Mouse (Mus musculus): ENCODE data around the gene Hoxa3.

Hoxa3 gene

DNA sequence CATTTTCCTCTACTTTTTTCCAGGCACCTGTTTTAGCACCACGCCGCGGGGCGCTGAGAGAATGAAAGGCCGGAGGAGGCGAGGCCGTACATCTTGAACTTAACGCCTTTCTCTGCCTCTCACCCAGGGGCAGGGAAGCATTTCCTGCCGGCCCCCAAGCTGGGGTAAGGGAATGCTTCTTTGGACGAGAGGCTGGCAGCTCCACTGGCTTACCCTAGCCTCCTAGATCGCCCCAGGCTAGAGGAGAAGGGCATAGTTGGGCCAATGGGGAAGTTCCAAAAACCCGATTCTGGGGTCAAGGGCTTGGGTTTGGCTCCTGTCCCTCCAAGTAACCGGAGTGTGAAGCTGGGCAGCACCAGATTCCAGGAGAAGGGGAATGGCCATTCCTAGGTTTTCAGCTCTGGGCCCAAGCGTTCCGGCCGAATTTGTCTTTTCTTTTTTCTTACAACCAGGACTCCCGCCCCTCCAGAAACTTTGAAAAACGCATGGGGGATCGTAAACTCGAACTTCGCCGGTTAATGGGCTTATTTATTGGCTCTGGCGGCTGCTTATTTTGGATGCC is 19.9 kb upstream of the Hoxa3 start:
- no peak for DNase-seq (ENCODE audit: extremely low spot score, low read depth, low spot score)

DNA sequence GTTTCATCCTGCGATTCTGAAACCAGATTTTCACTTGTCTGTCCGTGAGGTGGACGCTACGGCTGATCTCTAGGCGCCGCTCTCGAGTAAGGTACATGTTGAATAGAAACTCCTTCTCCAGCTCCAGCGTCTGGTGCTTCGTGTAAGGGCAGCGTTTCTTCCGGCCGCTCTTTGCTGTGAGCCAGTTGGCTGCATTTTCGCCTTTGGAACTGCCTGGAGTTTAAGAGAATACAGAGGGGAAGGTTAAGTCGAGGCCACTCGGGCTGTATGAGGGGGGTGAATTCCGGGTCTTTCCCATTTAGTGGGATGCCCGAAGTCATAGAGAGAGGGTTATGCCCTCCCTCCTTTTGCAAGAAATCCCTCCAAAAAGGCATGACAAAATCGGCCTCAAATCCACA is 19.4 kb upstream of the Hoxa3 start:
- no peak for DNase-seq (ENCODE audit: extremely low spot score, low read depth, low spot score)

DNA sequence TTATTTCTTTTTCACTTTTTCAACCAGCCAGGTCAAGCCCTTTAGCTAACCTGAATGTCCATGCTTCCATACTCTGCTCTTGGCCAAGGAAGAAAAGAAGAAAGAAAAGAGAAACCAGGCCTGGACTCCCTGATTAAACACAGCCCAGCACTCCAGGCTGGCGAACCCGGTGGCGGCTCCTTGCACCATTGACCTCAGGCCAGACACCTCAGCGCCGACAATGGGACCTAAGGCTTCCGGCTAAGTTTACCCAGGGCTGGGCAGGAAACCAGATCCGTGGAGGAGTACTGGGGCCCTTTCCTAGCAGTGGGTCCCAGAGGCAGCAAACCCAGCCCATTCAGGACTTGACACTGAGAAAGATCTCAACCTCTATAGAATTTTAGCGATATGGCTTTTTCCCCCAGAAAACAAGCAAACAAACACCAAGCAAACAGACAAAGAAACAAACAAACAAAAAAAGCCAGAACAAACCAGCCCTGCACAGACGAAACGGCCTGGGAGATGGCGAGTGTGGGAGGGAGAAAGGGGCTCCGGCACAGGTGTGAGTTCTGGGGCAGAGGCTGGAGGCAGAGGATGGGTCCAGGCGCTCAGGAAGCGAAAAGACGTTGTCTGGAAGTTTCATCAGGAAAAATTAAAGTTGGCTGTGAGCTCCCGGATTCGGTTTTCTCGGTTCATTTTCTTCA is 18.9 kb upstream of the Hoxa3 start:
- no peak for DNase-seq (ENCODE audit: extremely low spot score, low read depth, low spot score)

DNA sequence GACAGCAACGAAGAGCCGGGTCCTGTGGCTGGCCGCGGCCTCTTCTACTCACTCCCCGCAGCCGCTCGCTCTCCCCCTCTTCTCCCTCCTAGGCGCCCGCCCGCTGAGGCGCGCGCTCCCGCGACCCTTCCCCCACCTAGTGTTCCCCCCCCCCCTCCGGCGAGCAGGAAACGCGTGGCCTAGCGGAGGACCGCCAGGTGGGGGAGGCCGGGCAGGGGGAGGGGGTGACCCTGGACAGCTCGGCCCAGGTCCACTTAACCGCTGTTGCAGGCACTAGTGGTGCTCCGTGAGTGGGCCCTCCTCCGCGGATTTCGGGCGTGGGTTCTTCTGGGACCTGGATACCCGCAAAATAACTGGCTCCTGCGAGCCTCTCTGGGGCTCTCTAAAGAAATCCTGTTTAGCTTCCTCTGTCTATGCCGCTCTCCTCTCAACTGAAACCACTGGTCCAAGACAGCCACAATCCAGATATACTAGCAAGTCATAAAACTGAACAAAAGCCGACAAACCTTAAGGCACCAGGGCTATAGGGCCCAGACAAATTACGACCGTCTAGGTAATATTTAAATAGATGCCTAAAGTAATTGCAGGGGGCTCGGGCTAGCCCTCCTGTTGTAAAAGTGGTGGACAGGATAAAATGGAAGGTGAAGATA is 17.5 kb upstream of the Hoxa3 start, which contains the start of gene Hoxa9:
TSS of gene Hoxa9 (minus strand) at position 574 of the 650 bp plus-strand sequence.
- no peak for DNase-seq (ENCODE audit: extremely low spot score, low read depth, low spot score)

DNA sequence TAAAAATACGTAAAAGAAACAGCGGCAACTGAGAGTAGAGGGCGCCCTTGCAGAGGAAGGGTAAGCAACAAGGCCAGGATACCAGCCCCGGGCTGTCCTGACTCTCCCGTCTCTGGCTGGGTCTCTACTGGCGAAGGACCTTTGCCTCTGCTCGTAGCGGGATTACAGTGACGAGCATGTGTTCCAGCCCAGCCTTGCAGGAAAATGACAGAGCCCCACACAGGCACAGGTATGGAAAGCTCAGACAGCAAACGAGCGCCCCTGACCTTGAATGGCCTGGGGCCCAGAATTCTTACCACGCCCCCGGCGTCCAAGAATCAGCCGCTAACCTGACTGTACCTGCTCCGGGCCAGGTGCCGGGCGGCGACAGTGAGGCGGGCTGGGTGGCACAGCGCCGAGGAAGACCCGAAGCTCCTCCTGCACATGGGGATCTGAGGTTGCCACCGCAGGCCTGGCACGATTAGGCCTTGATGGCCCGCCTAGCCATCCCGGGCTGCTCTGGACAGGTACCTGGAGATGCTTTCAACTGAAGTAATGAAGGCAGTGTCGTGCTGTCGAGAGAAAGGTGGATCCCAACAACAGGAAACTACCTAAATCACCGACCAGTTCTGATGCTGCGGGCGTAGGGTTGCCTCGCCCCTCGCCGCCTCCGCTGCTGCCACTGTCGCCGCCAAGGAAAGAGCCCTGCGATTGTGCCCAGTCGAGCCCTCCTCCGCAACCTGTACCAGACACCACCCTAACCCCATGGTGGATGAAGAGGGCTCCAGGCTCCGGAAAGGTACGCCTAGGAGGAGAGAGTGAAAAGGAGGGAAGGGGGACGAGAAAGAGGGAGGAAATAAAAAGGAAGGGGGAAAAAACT is 16.7 kb upstream of the Hoxa3 start:
- no peak for DNase-seq (ENCODE audit: extremely low spot score, low read depth, low spot score)

DNA sequence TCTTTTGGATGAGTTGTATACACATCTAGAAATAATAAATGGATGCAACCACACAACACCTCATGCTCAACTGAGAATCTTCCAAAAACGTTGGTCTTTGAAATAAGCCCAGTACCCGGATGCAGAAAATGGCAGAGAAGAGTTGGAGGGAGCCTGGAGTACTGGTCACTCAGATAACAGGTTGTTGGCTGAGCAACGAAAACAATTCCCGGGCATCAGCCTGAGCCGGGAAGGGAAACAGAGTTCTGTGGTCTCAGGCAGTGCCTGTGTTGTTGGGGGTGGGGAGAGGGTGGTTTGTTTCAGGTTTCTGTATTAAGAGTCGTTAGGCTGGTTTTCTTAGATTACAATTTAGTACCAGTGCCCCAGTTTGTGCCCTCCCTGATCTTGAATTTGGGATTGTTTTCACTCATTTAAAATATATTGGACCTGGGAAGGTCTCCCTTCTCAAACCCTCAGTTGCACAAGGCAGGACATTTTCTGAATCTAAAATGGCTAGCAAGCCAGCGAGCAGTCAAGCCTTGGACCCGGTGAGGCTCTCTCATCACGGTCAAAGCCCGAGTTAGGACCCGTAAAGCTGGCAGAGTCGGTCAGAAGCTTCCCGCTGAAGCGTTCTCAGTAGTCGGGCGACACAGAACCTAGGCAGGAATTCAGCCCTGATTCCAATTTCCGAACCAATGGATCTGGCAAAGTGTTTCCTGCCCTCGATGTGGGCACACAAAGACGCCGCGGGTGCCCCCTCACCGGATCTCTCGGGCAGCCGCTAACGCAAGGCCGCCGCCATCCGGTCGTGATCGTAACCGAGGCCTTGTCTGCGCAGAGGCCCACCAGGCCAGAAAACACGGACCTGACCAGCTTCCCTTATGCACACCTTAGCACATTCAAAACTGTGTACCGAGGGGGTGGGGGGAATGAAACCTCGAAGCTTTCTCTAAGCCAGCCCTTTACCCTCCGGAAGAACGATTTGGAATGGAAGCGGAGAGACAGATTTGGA is 15.6 kb upstream of the Hoxa3 start:
- no peak for DNase-seq (ENCODE audit: extremely low spot score, low read depth, low spot score)

DNA sequence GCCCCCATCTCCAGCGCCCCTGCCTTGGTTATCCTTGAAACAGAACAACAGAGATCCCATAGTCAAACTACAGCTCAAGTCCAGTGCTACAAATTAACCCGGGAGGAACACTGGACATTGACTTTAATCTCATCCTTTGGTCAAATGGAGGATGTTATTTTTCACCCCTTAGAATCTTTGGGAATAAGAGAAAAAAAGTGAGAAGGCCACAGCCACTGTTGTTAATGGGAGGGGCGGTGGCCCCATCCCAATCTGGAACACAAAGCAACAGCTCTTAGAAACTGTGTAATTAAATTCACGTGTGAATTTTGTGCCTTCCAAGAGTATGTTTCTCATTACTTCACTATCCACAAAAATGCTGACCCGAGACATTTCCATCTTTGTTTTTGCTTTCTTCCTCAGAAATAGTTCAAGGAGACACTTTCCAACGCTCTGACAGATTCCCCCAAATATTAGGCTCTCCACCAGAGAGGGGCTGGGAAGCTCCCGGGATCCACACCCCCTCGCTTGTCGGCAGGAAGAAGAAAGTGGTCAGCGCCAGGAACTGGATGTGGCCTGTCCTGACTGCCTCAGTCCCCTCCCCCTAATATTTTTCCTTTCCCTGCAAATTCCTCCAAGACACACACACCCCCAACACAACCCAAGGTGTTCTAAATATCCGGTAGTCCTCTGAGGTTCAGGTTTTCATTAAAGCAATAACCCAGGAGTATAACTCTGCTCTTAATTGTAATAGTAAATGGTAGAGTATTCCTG is 14.5 kb upstream of the Hoxa3 start:
- no peak for DNase-seq (ENCODE audit: extremely low spot score, low read depth, low spot score)

DNA sequence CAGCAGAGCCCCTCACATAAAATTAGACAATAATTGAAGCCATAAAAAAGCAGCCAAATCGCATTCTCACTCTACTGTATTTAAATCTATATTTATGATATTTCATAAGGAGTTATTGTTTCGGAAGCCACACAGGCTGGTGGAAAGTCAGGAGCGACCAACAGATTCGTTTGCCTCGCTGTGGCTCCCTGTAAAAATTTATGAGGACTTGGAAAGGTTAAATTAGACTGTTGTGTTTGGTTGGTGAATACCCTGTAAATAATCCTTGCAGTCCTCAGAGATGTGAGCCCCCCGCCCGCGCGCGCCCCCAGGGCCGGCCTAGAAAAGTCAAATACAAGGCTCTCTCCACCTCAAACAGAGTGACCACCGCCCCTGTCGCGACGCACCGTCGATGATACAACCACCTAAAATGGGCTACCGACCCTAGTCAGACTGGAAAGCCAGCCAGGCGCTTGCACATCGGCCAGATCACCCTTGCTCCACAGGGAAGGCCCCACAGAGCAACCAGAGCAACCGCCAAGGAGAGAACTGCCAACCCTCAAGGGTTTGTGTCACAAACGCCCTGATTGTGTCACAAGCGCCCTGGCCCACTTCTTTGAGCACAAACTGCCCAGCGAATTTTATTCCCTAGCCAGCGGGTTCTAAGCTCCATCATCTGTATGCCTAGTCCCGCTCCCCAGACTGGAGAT is 13.6 kb upstream of the Hoxa3 start:
- DNase-seq (ENCODE audit: extremely low spot score, low read depth, low spot score), result no peak

DNA sequence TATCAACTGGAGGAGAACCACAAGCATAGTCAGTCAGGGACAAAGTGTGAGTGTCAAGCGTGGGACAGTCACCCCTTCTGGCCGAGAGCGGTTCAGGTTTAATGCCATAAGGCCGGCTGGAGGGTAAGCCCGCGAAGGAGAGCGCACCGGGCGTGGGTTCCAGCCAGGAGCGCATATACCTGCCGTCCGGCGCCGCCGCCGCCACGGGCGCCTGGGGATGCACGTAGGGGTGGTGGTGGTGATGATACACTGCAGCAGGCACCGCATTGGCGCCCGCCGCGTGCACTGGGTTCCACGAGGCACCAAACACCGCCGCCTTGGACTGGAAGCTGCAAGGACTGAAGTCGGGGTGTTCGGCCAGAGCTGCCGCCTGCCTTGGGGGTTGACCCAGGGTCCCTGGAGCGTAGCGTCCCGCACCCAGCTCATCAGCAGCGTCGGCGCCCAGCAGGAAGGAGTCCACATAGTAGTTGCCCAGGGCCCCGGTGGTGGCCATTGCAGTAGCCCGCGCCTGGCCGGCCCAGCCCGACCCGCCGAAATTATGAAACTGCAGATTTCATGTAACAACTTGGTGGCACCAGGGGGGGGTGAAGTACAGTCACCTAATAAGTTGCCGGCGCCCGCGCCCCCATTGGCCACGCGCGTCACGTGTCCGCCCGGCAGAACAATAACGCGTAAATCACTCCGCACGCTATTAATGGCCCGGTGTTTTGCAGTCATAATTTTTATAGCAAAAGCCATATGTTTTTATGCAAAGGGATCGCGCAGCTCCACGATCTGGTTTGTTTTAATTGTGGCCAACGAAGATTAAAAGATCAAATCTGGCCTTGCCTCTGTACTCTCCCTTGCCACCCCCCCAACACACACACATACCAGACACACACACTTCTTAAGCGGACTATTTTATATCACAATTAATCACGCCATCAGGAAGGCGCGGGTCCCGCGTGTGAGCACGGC is 12.8 kb upstream of the Hoxa3 start:
- no peak for DNase-seq (ENCODE audit: extremely low spot score, low read depth, low spot score)

DNA sequence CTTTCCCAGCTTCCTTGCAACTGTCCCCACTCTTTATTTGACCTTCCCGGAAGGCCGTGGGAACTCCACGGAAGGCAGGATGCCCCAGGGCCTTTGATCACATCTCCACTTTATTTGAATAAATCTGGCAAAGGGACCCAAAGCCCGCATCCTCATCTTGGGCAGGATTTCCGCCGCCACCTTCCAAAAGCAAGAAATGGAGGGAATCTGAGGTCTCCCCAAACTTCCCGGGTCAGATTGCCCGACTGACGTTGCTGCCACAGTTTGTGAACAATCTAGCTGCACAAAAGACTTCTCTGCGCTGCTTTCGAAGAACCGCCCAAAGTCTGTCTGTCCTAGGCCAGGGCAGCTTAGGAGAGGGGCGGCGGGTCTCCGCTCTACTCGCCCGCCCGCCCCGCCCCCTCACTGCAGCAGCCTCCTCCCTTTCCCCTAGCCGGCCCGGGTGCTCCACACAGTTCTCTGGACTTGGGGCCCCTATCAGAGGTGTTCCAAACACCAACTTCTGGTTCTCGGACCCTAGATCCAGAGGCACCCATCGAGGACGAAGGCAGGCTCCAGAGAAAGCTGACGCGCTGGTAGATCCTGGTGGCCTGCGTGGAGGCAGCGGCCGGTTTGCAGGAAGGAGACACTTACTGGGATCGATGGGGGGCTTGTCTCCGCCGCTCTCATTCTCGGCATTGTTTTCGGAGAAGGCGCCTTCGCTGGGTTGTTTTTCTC is 11.9 kb upstream of the Hoxa3 start:
- no peak for DNase-seq (ENCODE audit: extremely low spot score, low read depth, low spot score)

DNA sequence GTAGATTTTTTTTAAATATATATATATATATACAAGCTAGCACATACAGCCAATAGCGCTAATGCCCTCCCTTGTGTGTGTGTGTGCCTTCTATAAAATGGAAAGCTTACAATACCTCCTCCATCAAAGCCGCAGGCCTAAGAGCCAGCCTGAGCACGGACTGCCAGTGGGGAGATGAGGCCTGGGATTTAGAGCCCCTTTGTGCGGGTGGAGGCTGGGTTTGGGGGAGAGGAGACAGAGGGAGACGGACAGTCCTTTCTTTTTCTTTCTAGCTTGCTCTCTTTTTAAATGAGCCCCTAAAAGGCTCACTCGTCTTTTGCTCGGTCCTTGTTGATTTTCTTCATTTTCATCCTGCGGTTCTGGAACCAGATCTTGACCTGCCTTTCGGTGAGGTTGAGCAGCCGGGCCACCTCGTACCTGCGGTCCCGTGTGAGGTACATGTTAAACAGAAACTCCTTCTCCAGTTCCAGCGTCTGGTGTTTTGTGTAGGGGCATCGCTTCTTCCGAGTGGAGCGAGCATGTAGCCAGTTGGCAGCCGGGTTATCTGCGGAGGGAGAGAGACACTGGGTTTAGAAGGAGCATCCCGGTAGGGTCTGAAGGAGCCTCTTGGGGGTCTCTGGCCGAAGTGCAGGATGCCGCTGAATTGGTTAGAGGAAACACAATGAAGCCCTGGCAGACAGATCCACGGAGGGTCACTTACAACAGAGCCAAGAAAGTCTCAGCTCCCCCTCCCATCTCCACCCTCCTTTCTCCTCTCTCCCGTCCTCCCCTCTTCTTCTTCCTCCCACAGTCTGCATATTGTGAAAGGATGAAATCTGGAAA is 11.0 kb upstream of the Hoxa3 start:
- DNase-seq (ENCODE audit: extremely low spot score, low read depth, low spot score), result no peak

DNA sequence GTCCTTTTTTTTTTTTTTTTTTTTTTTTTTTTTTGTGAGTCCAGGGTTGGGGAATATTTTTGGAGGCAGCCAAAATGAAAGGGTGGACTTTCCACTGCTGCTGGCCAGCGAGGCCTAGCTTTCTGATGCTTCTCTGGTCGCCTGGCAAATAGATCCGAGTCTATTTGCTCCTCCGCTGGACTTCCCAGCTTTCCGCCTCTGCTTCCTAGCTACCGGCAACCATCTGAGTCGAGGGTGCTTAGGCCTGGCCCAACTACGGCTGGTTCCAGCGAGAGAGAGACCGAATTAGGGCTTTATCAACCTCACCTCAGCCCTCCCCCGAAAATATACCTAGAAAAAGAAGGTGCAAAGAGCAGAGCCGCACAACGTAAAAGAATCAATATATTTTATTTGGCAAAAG is 9.6 kb upstream of the Hoxa3 start:
- no peak for DNase-seq (ENCODE audit: extremely low spot score, low read depth, low spot score)

DNA sequence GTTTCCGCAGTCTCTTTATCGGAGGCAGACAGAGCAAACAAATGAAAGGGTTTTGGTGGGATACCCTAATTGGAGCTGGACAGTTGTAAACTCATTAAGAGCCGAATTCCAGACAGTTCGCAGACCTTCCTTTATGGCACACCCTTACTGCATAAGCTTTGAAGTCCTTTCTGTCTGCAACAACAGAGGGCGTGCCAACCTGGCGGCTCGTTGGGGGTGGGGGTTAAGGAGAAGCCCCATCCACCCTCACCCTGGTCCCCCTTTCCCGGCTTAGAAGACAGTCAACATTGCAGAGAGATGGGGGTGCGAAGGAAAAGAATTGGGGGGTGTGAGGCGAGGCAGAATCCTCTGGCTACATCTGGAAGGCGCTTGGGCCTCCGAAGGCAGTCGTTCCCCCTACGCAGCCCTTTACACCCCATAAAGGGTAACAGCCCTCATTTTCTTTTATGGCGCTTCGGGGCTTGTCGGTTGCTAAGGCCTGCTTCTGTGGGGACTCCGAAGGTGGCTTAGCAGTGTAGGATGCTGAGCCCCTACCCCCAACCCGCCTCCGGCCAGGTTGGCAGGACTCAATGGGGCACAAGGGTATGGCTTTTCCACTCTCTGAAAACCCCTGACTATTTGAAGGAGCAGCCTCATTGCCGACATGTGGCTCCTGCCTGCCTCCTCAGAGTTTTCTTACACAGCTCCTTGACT is 9.0 kb upstream of the Hoxa3 start:
- DNase-seq (ENCODE audit: extremely low spot score, low read depth, low spot score), result no peak

DNA sequence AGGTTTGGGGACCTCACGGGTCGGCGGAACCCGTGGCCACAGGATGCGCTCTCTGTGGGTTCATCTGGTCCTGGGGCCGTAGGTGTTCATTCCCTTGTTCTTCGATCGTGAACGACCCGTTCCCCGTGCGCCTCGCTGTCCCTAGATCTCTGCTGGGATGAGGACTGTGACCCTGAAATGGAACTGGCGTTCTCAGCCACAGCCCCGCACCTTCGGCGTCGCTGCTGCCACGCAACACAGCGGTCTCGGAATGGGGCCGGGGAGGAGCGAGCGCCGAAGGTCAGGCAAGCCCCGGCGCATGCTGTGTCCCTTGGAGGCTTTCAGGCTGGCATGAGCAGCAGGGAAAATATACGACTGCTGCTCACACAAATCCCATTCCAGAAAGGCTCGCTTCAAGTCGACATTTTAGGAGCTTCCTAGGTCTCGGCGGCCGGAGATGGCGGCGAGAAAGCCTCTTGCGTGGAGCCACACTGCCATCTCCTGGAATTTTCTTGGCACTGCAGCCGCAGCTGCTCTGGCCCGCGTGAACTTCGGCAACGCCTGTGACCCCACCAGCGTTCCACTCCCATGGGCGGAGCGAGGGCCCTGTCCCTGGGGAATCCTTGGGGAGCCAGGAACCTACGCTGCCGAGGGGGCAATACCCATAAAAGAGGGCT is 8.3 kb upstream of the Hoxa3 start, which contains the start of gene Hoxa7:
TSS of gene Hoxa7 (minus strand) at position 518 of the 656 bp plus-strand sequence.
- DNase-seq (ENCODE audit: extremely low spot score, low read depth, low spot score), result no peak

DNA sequence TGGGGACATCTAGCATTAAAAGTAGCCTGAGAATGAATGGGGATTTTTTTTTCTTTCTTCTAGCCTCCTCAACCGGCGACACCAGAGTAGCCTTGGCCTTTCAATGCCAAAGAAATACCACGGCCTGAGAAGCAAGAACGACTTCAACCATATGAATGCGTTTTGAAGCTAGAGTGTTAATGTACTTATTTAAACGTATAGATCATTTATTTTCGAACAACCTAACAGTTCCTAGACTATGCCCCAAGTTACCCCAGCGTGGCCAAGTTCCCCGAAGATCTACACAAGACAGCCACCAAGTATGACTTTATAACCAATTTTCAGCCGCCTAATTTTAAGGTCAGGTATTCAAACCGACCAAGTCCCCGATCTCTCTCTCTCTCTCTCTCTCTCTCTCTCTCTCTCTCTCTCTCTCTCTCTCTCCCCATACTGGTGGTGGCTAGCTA is 7.8 kb upstream of the Hoxa3 start:
- DNase-seq (ENCODE audit: extremely low spot score, low read depth, low spot score), result no peak

Measured in hindlimb bud, embryonic 11.5 days (tissue).